Mouse (Mus musculus) embryonic facial prominence, embryonic 12.5 days (tissue): ENCODE results near the gene Stk10. TPM values are rescaled to one million over a fixed set of nuclear protein-coding genes. Genes with fewer than 3 reads are reported as not detected.

Source experiments
- ATAC-seq: fragments of 200-750 bp; cut with Nextera tagmentation; 2 replicates; pipeline ENCODE4 v1.8.0; 2017; ENCODE audit not compliant: insufficient number of reproducible peaks, insufficient read depth, low FRiP score, low TSS enrichment
- H3K27ac ChIP-seq: fragments of 300-500 bp; sonication (generic); 2 replicates; pipeline ENCODE4 v1.5.1; 2016; ENCODE audit warnings: mild to moderate bottlenecking
- H3K27me3 ChIP-seq: fragments of 300-500 bp; sonication (generic); 2 replicates; pipeline ENCODE4 v1.6.1; 2016; ENCODE audit warnings: mild to moderate bottlenecking, moderate library complexity
- H3K36me3 ChIP-seq: fragments of 300-500 bp; sonication (generic); 2 replicates; pipeline ENCODE4 v1.6.1; 2016; ENCODE audit warnings: mild to moderate bottlenecking
- H3K4me1 ChIP-seq: fragments of 300-500 bp; sonication (generic); 2 replicates; pipeline ENCODE4 v1.6.1; 2016
- H3K4me2 ChIP-seq: fragments of 300-500 bp; sonication (generic); replicated peaks from 2 replicates; pipeline ENCODE4 v1.6.1; 2016; ENCODE audit warnings: mild to moderate bottlenecking, moderate library complexity
- H3K4me3 ChIP-seq: fragments of 300-500 bp; sonication (generic); 2 replicates; pipeline ENCODE4 v1.5.1; 2016; ENCODE audit warnings: mild to moderate bottlenecking
- H3K9ac ChIP-seq: fragments of 300-500 bp; sonication (generic); 2 replicates; pipeline ENCODE4 v1.6.1; 2016; ENCODE audit warnings: mild to moderate bottlenecking, moderate library complexity
- H3K9me3 ChIP-seq: fragments of 300-500 bp; sonication (generic); 2 replicates; pipeline ENCODE4 v1.6.1; 2016; ENCODE audit warnings: mild to moderate bottlenecking, moderate library complexity
- WGBS: fragments of 180-500 bp; shearing (Covaris S2); methylation state at CpG from one replicate; pipeline ENCODE4 v1.1.7; 2016; 5-methylcytosine and 5-hydroxymethylcytosine counted together
- polyA plus RNA-seq: library from polyadenylated mRNA; unstranded; fragments of >200 nt; fragmentation: Nextera tagmentation; extraction: Ambion mirVana; gene quantifications from 2 replicates; pipeline ENCODE4 v1.2.1, GENCODE M21; 2016

The Stk10 gene
- polyA plus RNA-seq, 1 experiment from 2014 or later = 3.2 TPM

GRCm38 (mm10) chr11:32530151-32530550 lies 3.0 kb upstream of the Stk10 start:
- Histone ChIP-seq H3K27me3 (no peaks in the 10 kb centered on the region), H3K4me3 (no peak overlapping the region), H3K4me1 (peaks cover 6% of the 10 kb centered on the region; the same call in 1 of the 2 replicates), H3K9ac (no peak overlapping the region), H3K9me3 (no peaks in the 10 kb centered on the region), H3K36me3 (0 out of 2 replicates have a peak, but pooled peaks cover 5% of the 10 kb centered on the region), H3K27ac (no peak overlapping the region), H3K4me2 (no peak overlapping the region)
- ATAC-seq = no peak
- WGBS = 85% methylated on average over 1 of the region's 1 CpGs

GRCm38 (mm10) chr11:32531871-32532764 lies 987 bp upstream of the Stk10 start, which contains the start of gene Efcab9:
Gene Efcab9, minus strand, starts transcription at chr11:32532081.
- Histone ChIP-seq H3K27me3 (no peaks in the 10 kb centered on the region), H3K9me3 (no peaks in the 10 kb centered on the region), H3K4me1 (peaks cover 6% of the 10 kb centered on the region; the same call in 1 of the 2 replicates), H3K9ac (peak within 1 kb of the TSS; percentile 65), H3K27ac (no peak within 1 kb of the TSS), H3K4me2 (peak within 1 kb of the TSS; percentile 88), H3K4me3 (peak within 1 kb of the TSS; percentile 58), H3K36me3 (no peaks in the 10 kb centered on the region)
- ATAC-seq = no peak
- 5% methylated on average over 33 of the region's 33 CpGs for WGBS

- Histone ChIP-seq H3K4me2 (peak overlapping the region; percentile 88), H3K9ac (peak overlapping the region; percentile 65), H3K27me3 (no peaks in the 10 kb centered on the region)
Measured at GRCm38 (mm10) chr11:32533482-32534261, 567 bp downstream of the Stk10 start.

GRCm38 (mm10) chr11:32534453-32535075 lies 1.5 kb downstream of the Stk10 start:
- Histone ChIP-seq H3K36me3 (no peaks in the 10 kb centered on the region), H3K9ac (no peak overlapping the region), H3K4me3 (no peak overlapping the region), H3K9me3 (no peaks in the 10 kb centered on the region), H3K27ac (no peak overlapping the region), H3K27me3 (no peaks in the 10 kb centered on the region), H3K4me1 (peaks cover 10% of the 10 kb centered on the region), H3K4me2 (peak overlapping the region; percentile 88)
- ATAC-seq = no peak
- WGBS = 62% methylated on average over 7 of the region's 7 CpGs

More at GRCm38 (mm10) chr11:32533482-32534261, 567 bp downstream of the Stk10 start:
- 2% methylated on average over 24 of the region's 24 CpGs for WGBS
- Histone ChIP-seq H3K4me3 (peak overlapping the region; percentile 58), H3K27ac (no peak overlapping the region), H3K4me1 (peaks cover 10% of the 10 kb centered on the region), H3K36me3 (no peaks in the 10 kb centered on the region), H3K9me3 (no peaks in the 10 kb centered on the region)
- ATAC-seq = peak; percentile 16; the same call in 1 of the 2 replicates

- WGBS = 90% methylated on average over 4 of the region's 4 CpGs
- no peaks in the 10 kb centered on the region for H3K27me3 ChIP-seq
- H3K4me1 ChIP-seq = peaks cover 10% of the 10 kb centered on the region
- H3K4me2 ChIP-seq = no peak overlapping the region
- H3K9ac ChIP-seq = no peak overlapping the region
- H3K36me3 ChIP-seq = no peaks in the 10 kb centered on the region
- no peaks in the 10 kb centered on the region for H3K9me3 ChIP-seq
- H3K27ac ChIP-seq = no peak overlapping the region
- no peak for ATAC-seq
- H3K4me3 ChIP-seq = no peak overlapping the region
Measured at GRCm38 (mm10) chr11:32535646-32536045, 2.5 kb downstream of the Stk10 start.

- H3K9ac ChIP-seq = no peak overlapping the region
- WGBS = 49% methylated on average over 7 of the region's 7 CpGs
- H3K27me3 ChIP-seq = no peaks in the 10 kb centered on the region
- peaks cover 10% of the 10 kb centered on the region for H3K4me1 ChIP-seq
- H3K36me3 ChIP-seq = no peaks in the 10 kb centered on the region
- H3K9me3 ChIP-seq = no peaks in the 10 kb centered on the region
- H3K27ac ChIP-seq = no peak overlapping the region
- no peak for ATAC-seq
- no peak overlapping the region for H3K4me2 ChIP-seq
- H3K4me3 ChIP-seq = no peak overlapping the region
Measured at GRCm38 (mm10) chr11:32536954-32537353, 3.8 kb downstream of the Stk10 start.

- Histone ChIP-seq H3K27ac (no peak overlapping the region), H3K4me3 (no peak overlapping the region), H3K4me1 (peaks cover 10% of the 10 kb centered on the region), H3K9me3 (no peaks in the 10 kb centered on the region), H3K9ac (no peak overlapping the region), H3K36me3 (no peaks in the 10 kb centered on the region), H3K27me3 (no peaks in the 10 kb centered on the region), H3K4me2 (no peak overlapping the region)
- no peak for ATAC-seq
- 49% methylated on average over 6 of the region's 6 CpGs for WGBS
Measured at GRCm38 (mm10) chr11:32538435-32538834, 5.3 kb downstream of the Stk10 start.

DNA sequence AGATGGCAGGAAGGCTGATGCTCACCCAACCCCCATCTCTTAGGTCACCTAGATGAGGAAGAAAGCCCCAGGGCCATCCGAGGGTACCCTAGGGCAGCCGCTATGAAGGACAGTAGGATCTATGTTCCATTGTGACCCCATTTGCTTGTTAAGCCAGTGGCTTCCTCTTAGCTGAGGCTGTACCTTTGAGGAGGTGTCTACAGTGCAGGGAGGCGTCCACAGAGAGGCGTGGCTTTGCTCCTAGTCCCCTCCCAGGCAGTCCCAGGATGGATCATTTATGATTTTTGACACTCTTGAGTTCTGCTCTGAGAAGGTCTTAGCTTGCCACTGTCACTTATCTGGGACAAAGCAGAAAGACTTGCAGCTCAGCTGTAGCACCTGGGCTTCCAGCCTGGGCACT lies 5.7 kb downstream of the Stk10 start:
- H3K9me3 ChIP-seq = no peaks in the 10 kb centered on the region
- ATAC-seq = no peak
- no peaks in the 10 kb centered on the region for H3K27me3 ChIP-seq
- no peak overlapping the region for H3K9ac ChIP-seq
- no peak overlapping the region for H3K27ac ChIP-seq
- H3K4me2 ChIP-seq = no peak overlapping the region
- no peaks in the 10 kb centered on the region for H3K36me3 ChIP-seq
- H3K4me1 ChIP-seq = peaks cover 7% of the 10 kb centered on the region
- H3K4me3 ChIP-seq = no peak overlapping the region
- WGBS = 80% methylated on average over 4 of the region's 4 CpGs

- no peak overlapping the region for H3K9ac ChIP-seq
- 82% methylated on average over 7 of the region's 7 CpGs for WGBS
- no peak overlapping the region for H3K27ac ChIP-seq
- no peak for ATAC-seq
- peaks cover 4% of the 10 kb centered on the region; the same call in 1 of the 2 replicates for H3K4me1 ChIP-seq
- no peak overlapping the region for H3K4me3 ChIP-seq
- H3K36me3 ChIP-seq = no peaks in the 10 kb centered on the region
- H3K4me2 ChIP-seq = no peak overlapping the region
- H3K27me3 ChIP-seq = no peaks in the 10 kb centered on the region
- no peaks in the 10 kb centered on the region for H3K9me3 ChIP-seq
Measured at GRCm38 (mm10) chr11:32539717-32540116, 6.6 kb downstream of the Stk10 start.

DNA sequence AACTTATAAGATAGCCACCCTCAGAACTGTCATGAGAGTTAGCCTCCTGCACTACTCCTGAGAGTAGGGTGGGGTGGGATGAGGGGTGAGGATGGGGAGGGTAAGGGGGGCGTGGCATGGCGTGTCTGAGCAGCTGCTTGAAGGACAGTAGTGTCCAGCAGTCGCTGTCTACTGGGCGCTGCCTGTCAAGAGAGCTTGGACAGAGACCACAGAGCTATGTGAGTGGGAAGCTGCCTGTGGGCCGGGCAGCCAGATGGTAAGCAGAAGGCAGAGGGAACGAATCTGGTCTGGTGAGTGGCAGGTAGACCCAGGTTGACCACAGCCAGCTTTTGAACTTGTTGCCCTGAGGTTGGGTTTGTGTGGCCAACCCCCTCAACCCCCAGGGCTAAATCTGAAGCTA lies 7.4 kb downstream of the Stk10 start:
- Histone ChIP-seq H3K4me2 (no peak overlapping the region), H3K4me3 (no peak overlapping the region), H3K9ac (no peak overlapping the region), H3K27ac (no peak overlapping the region), H3K36me3 (no peaks in the 10 kb centered on the region), H3K4me1 (peaks cover 4% of the 10 kb centered on the region; the same call in 1 of the 2 replicates), H3K9me3 (no peaks in the 10 kb centered on the region), H3K27me3 (no peaks in the 10 kb centered on the region)
- ATAC-seq = no peak
- WGBS = 71% methylated on average over 6 of the region's 6 CpGs

GRCm38 (mm10) chr11:32542181-32542580 lies 9.1 kb downstream of the Stk10 start:
- Histone ChIP-seq H3K9ac (no peak overlapping the region), H3K27ac (no peak overlapping the region), H3K4me1 (peaks cover 4% of the 10 kb centered on the region; the same call in 1 of the 2 replicates), H3K9me3 (no peaks in the 10 kb centered on the region), H3K36me3 (no peaks in the 10 kb centered on the region), H3K4me2 (no peak overlapping the region), H3K27me3 (no peaks in the 10 kb centered on the region), H3K4me3 (no peak overlapping the region)
- 89% methylated on average over 4 of the region's 4 CpGs for WGBS
- no peak for ATAC-seq
